Mouse (Mus musculus) kidney, embryonic 14.5 days (tissue): ENCODE measurements at regions not wholly inside any gene's neighbourhood (a gene's known extent, or its start where the extent isn't known, plus 50 kb on each side); places are given as distances from the start of the nearest gene placed in this dataset.

Experiments used
- ATAC-seq: fragments of 200-750 bp; cut with Nextera tagmentation; 2 replicates; pipeline ENCODE4 v1.8.0; 2017; ENCODE audit warnings: moderate number of reproducible peaks, mild to moderate bottlenecking, moderate TSS enrichment, moderate library complexity; ENCODE audit not compliant: low FRiP score, low TSS enrichment
- H3K27ac ChIP-seq: fragments of 300-500 bp; sonication (generic); 2 replicates; pipeline ENCODE4 v1.5.1; 2014; ENCODE audit warnings: low read depth, mild to moderate bottlenecking, low read length, moderate library complexity, mixed read lengths
- H3K27me3 ChIP-seq: fragments of 300-500 bp; sonication (generic); 2 replicates; pipeline ENCODE4 v1.6.1; 2014; ENCODE audit warnings: mild to moderate bottlenecking, low read length; ENCODE audit not compliant: control insufficient read depth, insufficient read depth
- H3K36me3 ChIP-seq: fragments of 300-500 bp; sonication (generic); 2 replicates; pipeline ENCODE4 v1.6.1; 2014; ENCODE audit warnings: low read length, mixed read lengths; ENCODE audit not compliant: control insufficient read depth, insufficient read depth
- H3K4me1 ChIP-seq: fragments of 300-500 bp; sonication (generic); 2 replicates; pipeline ENCODE4 v1.6.1; 2014; ENCODE audit warnings: low read length, mixed read lengths; ENCODE audit not compliant: control insufficient read depth, insufficient read depth
- H3K4me2 ChIP-seq: fragments of 300-500 bp; sonication (generic); replicated peaks from 2 replicates; pipeline ENCODE4 v1.6.1; 2014; ENCODE audit warnings: low read depth, mild to moderate bottlenecking, low read length
- H3K4me3 ChIP-seq: fragments of 300-500 bp; sonication (generic); 2 replicates; pipeline ENCODE4 v1.5.1; 2014; ENCODE audit warnings: mild to moderate bottlenecking, low read length
- H3K9ac ChIP-seq: fragments of 300-500 bp; sonication (generic); 2 replicates; pipeline ENCODE4 v1.6.1; 2014; ENCODE audit warnings: low read depth, mild to moderate bottlenecking, low read length, moderate library complexity
- H3K9me3 ChIP-seq: fragments of 300-500 bp; sonication (generic); 2 replicates; pipeline ENCODE4 v1.6.1; 2016; ENCODE audit warnings: low read length; ENCODE audit not compliant: control insufficient read depth
- WGBS: fragments of 180-500 bp; shearing (Covaris S2); extraction: QIAGEN DNeasy Blood & Tissue Kit; methylation state at CpG from one replicate; pipeline ENCODE4 v1.1.7; 2014; 5-methylcytosine and 5-hydroxymethylcytosine counted together

GRCm38 (mm10) chr10:99879362-99879761 is 119.9 kb upstream of the Csl start:
- Histone ChIP-seq H3K36me3 (no peaks in the 10 kb centered on the region), H3K9me3 (no peaks in the 10 kb centered on the region), H3K4me2 (no peak overlapping the region), H3K9ac (no peak overlapping the region), H3K4me3 (no peak overlapping the region), H3K27me3 (no peaks in the 10 kb centered on the region), H3K4me1 (no peaks in the 10 kb centered on the region), H3K27ac (no peak overlapping the region)
- 75% methylated on average over 5 of the region's 5 CpGs for WGBS
- no peak for ATAC-seq

- Histone ChIP-seq H3K9ac (no peak overlapping the region), H3K4me2 (no peak overlapping the region), H3K4me1 (0 out of 2 replicates have a peak, but pooled peaks cover 3% of the 10 kb centered on the region), H3K9me3 (no peaks in the 10 kb centered on the region), H3K27ac (no peak overlapping the region), H3K4me3 (no peak overlapping the region), H3K36me3 (no peaks in the 10 kb centered on the region), H3K27me3 (no peaks in the 10 kb centered on the region)
- no peak for ATAC-seq
- WGBS = 91% methylated on average over 1 of the region's 1 CpGs
These were observed 105.3 kb upstream of the Csl start for GRCm38 (mm10) chr10:99864711-99865110.

- H3K4me1 ChIP-seq = 0 out of 2 replicates have a peak, but pooled peaks cover 3% of the 10 kb centered on the region
- H3K9me3 ChIP-seq = no peaks in the 10 kb centered on the region
- no peak overlapping the region for H3K27ac ChIP-seq
- 25% methylated on average over 10 of the region's 10 CpGs for WGBS
- H3K9ac ChIP-seq = no peak overlapping the region
- no peaks in the 10 kb centered on the region for H3K27me3 ChIP-seq
- no peaks in the 10 kb centered on the region for H3K36me3 ChIP-seq
- no peak overlapping the region for H3K4me3 ChIP-seq
- ATAC-seq = peak; percentile 92
- H3K4me2 ChIP-seq = no peak overlapping the region
These were observed 101.0 kb upstream of the Csl start for GRCm38 (mm10) chr10:99860322-99861089.

GRCm38 (mm10) chr10:99844110-99844509 is 84.7 kb upstream of the Csl start:
- H3K4me3 ChIP-seq = no peak overlapping the region
- H3K4me1 ChIP-seq = peaks cover 4% of the 10 kb centered on the region; the same call in 1 of the 2 replicates
- no peak overlapping the region for H3K27ac ChIP-seq
- peaks cover 5% of the 10 kb centered on the region; the same call in 1 of the 2 replicates for H3K9me3 ChIP-seq
- H3K27me3 ChIP-seq = no peaks in the 10 kb centered on the region
- no peak overlapping the region for H3K4me2 ChIP-seq
- ATAC-seq = no peak
- H3K36me3 ChIP-seq = no peaks in the 10 kb centered on the region
- WGBS = 30% methylated on average over 5 of the region's 5 CpGs
- no peak overlapping the region for H3K9ac ChIP-seq

GRCm38 (mm10) chr10:99841167-99841843 is 81.8 kb upstream of the Csl start:
- no peak overlapping the region for H3K4me2 ChIP-seq
- no peak for ATAC-seq
- H3K27ac ChIP-seq = no peak overlapping the region
- H3K4me3 ChIP-seq = no peak overlapping the region
- no peaks in the 10 kb centered on the region for H3K36me3 ChIP-seq
- H3K27me3 ChIP-seq = no peaks in the 10 kb centered on the region
- peaks cover 4% of the 10 kb centered on the region; the same call in 1 of the 2 replicates for H3K4me1 ChIP-seq
- 55% methylated on average over 10 of the region's 10 CpGs for WGBS
- H3K9ac ChIP-seq = no peak overlapping the region
- H3K9me3 ChIP-seq = no peaks in the 10 kb centered on the region

GRCm38 (mm10) chr10:99840179-99840876 is 80.9 kb upstream of the Csl start:
- no peak overlapping the region for H3K27ac ChIP-seq
- WGBS = 79% methylated on average over 10 of the region's 10 CpGs
- ATAC-seq = no peak

GRCm38 (mm10) chr10:99836835-99837412 is 77.5 kb upstream of the Csl start:
- no peak overlapping the region for H3K4me3 ChIP-seq
- 64% methylated on average over 5 of the region's 5 CpGs for WGBS
- 0 out of 2 replicates have a peak, but pooled peaks have one; percentile 12 for ATAC-seq

More at GRCm38 (mm10) chr10:99840179-99840876, 80.9 kb upstream of the Csl start:
- Histone ChIP-seq H3K4me2 (no peak overlapping the region), H3K4me1 (peaks cover 4% of the 10 kb centered on the region; the same call in 1 of the 2 replicates), H3K4me3 (no peak overlapping the region), H3K36me3 (no peaks in the 10 kb centered on the region), H3K9ac (no peak overlapping the region), H3K27me3 (no peaks in the 10 kb centered on the region), H3K9me3 (no peaks in the 10 kb centered on the region)

GRCm38 (mm10) chr10:99834905-99835633 is 75.6 kb upstream of the Csl start:
- Histone ChIP-seq H3K36me3 (no peaks in the 10 kb centered on the region), H3K4me3 (no peak overlapping the region), H3K4me2 (no peak overlapping the region), H3K27ac (no peak overlapping the region), H3K9ac (no peak overlapping the region), H3K4me1 (no peaks in the 10 kb centered on the region), H3K27me3 (no peaks in the 10 kb centered on the region), H3K9me3 (no peaks in the 10 kb centered on the region)
- 81% methylated on average over 4 of the region's 4 CpGs for WGBS
- no peak for ATAC-seq

More at GRCm38 (mm10) chr10:99836835-99837412, 77.5 kb upstream of the Csl start:
- no peaks in the 10 kb centered on the region for H3K36me3 ChIP-seq
- no peak overlapping the region for H3K4me2 ChIP-seq
- H3K27ac ChIP-seq = no peak overlapping the region
- no peak overlapping the region for H3K9ac ChIP-seq
- no peaks in the 10 kb centered on the region for H3K9me3 ChIP-seq
- H3K27me3 ChIP-seq = no peaks in the 10 kb centered on the region
- peaks cover 4% of the 10 kb centered on the region; the same call in 1 of the 2 replicates for H3K4me1 ChIP-seq
